Mouse (Mus musculus): ENCODE measurements around the gene Ttc28. TPM values are rescaled to one million over a fixed set of nuclear protein-coding genes. Genes with fewer than 3 reads are reported as not detected.

Gene Ttc28
- polyA plus RNA-seq, 1 experiment, result 3.4 TPM

DNA sequence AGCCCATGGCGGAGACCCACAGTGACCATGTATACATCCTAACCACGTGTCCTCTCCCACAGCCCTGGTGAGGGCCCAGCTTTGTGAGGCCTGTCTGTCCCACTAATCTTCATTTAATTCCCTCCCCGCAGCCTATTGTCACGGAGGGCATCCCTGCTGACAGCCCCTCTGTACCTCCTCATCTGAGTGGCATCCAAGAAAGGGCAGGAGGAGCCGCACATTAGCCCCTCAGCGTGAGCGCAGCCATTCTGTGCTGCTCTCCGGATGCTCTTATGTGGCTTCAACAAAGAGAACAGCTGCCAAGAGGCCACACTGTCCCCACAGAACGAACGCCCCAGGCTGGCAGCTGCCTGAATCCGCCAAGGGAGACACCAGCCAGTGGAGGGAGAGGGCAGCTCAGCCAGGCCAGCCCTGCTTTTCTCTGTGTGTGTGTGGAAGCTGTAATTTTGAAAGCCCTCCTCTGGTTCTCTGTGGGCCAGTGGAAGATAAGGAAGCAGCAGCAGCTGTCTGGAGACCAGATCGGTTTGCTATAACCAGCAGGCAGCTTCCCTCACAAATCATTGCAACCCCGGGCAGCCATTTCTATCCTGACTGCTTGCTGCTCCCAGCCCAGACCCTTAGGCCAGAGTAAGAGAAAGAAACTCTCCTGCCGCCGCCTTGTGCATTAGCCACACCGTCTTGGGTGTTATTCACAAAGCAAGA lies 341.2 kb downstream of the Ttc28 start:
- no peaks in the 10 kb centered on the region for H3K27me3 ChIP-seq (ENCODE audit: control insufficient read depth, insufficient read depth, insufficient read length)
- TF ChIP-seq MYOG (IDR thresholded peaks at IDR 0.05; ENCODE audit: control insufficient read depth, extremely low read depth, insufficient read length), result no peak
- H3K36me3 ChIP-seq (ENCODE audit: control insufficient read depth, insufficient read depth), result no peaks in the 10 kb centered on the region
- no peak overlapping the region for H3K4me3 ChIP-seq (ENCODE audit: insufficient read depth, poor library complexity, severe bottlenecking)
- H3ac ChIP-seq (ENCODE audit: control insufficient read depth, insufficient read length, low read depth), result no peak overlapping the region
- no peaks in the 10 kb centered on the region for H3K79me2 ChIP-seq (ENCODE audit: control insufficient read depth, insufficient read depth)
- no peaks in the 10 kb centered on the region for H3K79me3 ChIP-seq (ENCODE audit: low read depth)

DNA sequence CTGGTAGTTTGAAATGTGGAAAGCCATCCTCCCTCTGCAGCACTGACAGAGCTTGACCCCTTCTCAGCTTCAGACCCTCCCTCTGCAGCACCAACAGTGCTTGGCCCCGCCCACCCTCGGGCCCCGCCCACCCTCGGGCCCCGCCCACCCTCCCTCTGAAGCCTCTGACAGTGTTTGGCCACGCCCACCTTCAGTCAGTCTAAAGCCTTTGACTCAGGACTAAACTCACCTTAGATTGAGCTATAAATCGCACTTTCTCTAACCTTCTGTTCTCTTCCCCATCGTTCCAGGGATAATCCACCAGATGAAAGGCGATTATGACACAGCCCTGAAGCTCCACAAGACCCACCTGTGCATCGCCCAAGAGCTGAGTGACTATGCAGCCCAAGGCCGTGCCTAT lies 343.2 kb downstream of the Ttc28 start:
- TF ChIP-seq USF1 (IDR thresholded peaks at IDR 0.05; ENCODE audit: low read depth) (no peak), MYOD1 (IDR thresholded peaks at IDR 0.05; ENCODE audit: control insufficient read depth, insufficient read length, low read depth) (no peak), CEBPB (IDR thresholded peaks at IDR 0.05; ENCODE audit: low read depth) (no peak), MAX (IDR thresholded peaks at IDR 0.05) (no peak), MYOG (IDR thresholded peaks at IDR 0.05; ENCODE audit: control insufficient read depth, extremely low read depth, insufficient read length) (no peak), CTCF (IDR thresholded peaks at IDR 0.05; ENCODE audit: control insufficient read depth, insufficient read depth, insufficient read length) (no peak), FOSL1 (IDR thresholded peaks at IDR 0.05; ENCODE audit: insufficient read depth, low read length, poor library complexity, severe bottlenecking) (no peak)
- H3K79me2 ChIP-seq (ENCODE audit: control insufficient read depth, insufficient read depth), result no peaks in the 10 kb centered on the region
- H3ac ChIP-seq (ENCODE audit: control insufficient read depth, insufficient read length, low read depth), result no peak overlapping the region
- no peak overlapping the region for H3K4me3 ChIP-seq (ENCODE audit: insufficient read depth, poor library complexity, severe bottlenecking)
- H3K79me3 ChIP-seq (ENCODE audit: low read depth), result no peaks in the 10 kb centered on the region
- no peaks in the 10 kb centered on the region for H3K27me3 ChIP-seq (ENCODE audit: control insufficient read depth, insufficient read depth, insufficient read length)
- no peaks in the 10 kb centered on the region for H3K36me3 ChIP-seq (ENCODE audit: control insufficient read depth, insufficient read depth)

DNA sequence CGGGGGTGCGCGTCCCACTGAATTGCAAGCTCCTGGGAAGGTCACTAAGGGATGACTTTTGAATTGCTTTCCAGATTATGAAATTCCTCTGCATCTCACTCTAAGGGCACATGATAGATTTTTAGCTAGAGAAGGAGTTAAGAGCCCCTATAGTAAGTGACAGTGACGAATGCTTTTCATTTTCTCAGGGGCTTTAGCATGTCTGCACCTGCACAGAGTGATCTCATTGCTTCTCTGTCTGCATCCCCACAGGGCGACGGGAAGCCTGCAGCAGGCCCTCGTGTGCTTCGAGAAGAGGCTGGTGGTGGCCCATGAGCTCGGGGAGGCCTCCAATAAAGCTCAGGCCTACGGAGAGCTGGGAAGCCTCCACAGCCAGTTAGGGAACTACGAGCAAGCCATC lies 345.7 kb downstream of the Ttc28 start:
- H3K4me3 ChIP-seq (ENCODE audit: insufficient read depth, poor library complexity, severe bottlenecking), result no peak overlapping the region
- H3ac ChIP-seq (ENCODE audit: control insufficient read depth, insufficient read length, low read depth), result no peak overlapping the region
- H3K36me3 ChIP-seq (ENCODE audit: control insufficient read depth, insufficient read depth), result no peaks in the 10 kb centered on the region
- H3K27me3 ChIP-seq (ENCODE audit: control insufficient read depth, insufficient read depth, insufficient read length), result no peaks in the 10 kb centered on the region
- H3K79me3 ChIP-seq (ENCODE audit: low read depth), result no peaks in the 10 kb centered on the region
- no peaks in the 10 kb centered on the region for H3K79me2 ChIP-seq (ENCODE audit: control insufficient read depth, insufficient read depth)
- TF ChIP-seq CTCF (IDR thresholded peaks at IDR 0.05; ENCODE audit: control insufficient read depth, insufficient read depth, insufficient read length), result no peak
- TF ChIP-seq MYOG (IDR thresholded peaks at IDR 0.05; ENCODE audit: control insufficient read depth, extremely low read depth, insufficient read length), result no peak
- TF ChIP-seq USF1 (IDR thresholded peaks at IDR 0.05; ENCODE audit: low read depth), result no peak
- no peak for TF ChIP-seq CEBPB (IDR thresholded peaks at IDR 0.05; ENCODE audit: low read depth)
- no peak for TF ChIP-seq FOSL1 (IDR thresholded peaks at IDR 0.05; ENCODE audit: insufficient read depth, low read length, poor library complexity, severe bottlenecking)
- no peak for TF ChIP-seq MYOD1 (IDR thresholded peaks at IDR 0.05; ENCODE audit: control insufficient read depth, insufficient read length, low read depth)
- no peak for TF ChIP-seq MAX (IDR thresholded peaks at IDR 0.05)

DNA sequence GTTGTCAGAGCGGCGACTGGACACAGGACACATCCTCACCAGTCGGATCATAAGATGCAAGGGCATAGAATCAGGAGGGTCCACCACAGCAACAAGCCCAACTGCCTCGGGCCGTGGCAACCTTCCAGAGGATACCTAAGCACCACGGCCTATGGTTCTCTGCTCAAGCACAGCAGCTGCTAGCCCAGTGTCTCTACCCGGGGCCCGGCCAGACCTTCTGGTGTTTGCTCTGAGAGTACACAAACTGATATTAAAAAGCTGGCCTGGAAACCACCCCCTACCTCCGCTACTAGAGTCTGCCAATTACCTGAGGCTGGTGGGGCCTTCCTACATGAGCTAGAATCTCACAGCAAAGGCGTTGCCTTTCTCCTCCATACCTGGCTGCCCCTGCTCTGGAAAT lies 346.9 kb downstream of the Ttc28 start:
- no peak for TF ChIP-seq USF1 (IDR thresholded peaks at IDR 0.05; ENCODE audit: low read depth)
- TF ChIP-seq MYOG (IDR thresholded peaks at IDR 0.05; ENCODE audit: control insufficient read depth, extremely low read depth, insufficient read length), result no peak
- no peak for TF ChIP-seq MYOD1 (IDR thresholded peaks at IDR 0.05; ENCODE audit: control insufficient read depth, insufficient read length, low read depth)
- no peak for TF ChIP-seq MAX (IDR thresholded peaks at IDR 0.05)
- TF ChIP-seq FOSL1 (IDR thresholded peaks at IDR 0.05; ENCODE audit: insufficient read depth, low read length, poor library complexity, severe bottlenecking), result no peak
- TF ChIP-seq CTCF (IDR thresholded peaks at IDR 0.05; ENCODE audit: control insufficient read depth, insufficient read depth, insufficient read length), result no peak
- TF ChIP-seq CEBPB (IDR thresholded peaks at IDR 0.05; ENCODE audit: low read depth), result no peak
- Histone ChIP-seq H3K79me3 (ENCODE audit: low read depth) (no peaks in the 10 kb centered on the region), H3K79me2 (ENCODE audit: control insufficient read depth, insufficient read depth) (no peaks in the 10 kb centered on the region), H3ac (ENCODE audit: control insufficient read depth, insufficient read length, low read depth) (no peak overlapping the region), H3K4me3 (ENCODE audit: insufficient read depth, poor library complexity, severe bottlenecking) (no peak overlapping the region), H3K36me3 (ENCODE audit: control insufficient read depth, insufficient read depth) (no peaks in the 10 kb centered on the region), H3K27me3 (ENCODE audit: control insufficient read depth, insufficient read depth, insufficient read length) (no peaks in the 10 kb centered on the region)

DNA sequence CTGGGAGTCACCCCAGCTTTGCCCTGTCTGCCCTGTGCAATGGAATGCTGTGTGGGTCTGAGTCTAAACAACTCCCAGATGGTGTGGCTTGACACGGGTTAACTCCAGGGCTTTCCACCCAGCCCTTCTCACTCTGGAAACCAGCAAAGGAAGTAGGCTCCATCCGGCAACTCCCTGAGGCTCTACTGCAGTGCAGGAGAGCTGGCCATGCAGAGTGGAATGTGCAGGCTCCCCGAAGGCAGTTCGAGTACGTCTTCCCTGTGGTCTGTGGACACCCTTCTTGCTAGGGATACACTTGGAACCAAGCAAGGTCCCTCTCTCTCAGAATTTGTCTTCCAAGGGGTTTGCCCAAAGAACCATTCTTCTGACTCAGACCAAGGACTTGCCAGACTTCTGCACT lies 348.2 kb downstream of the Ttc28 start:
- H3K79me2 ChIP-seq (ENCODE audit: control insufficient read depth, insufficient read depth), result no peaks in the 10 kb centered on the region
- H3K36me3 ChIP-seq (ENCODE audit: control insufficient read depth, insufficient read depth), result no peaks in the 10 kb centered on the region
- no peaks in the 10 kb centered on the region for H3K27me3 ChIP-seq (ENCODE audit: control insufficient read depth, insufficient read depth, insufficient read length)
- H3ac ChIP-seq (ENCODE audit: control insufficient read depth, insufficient read length, low read depth), result no peak overlapping the region
- TF ChIP-seq MYOD1 (IDR thresholded peaks at IDR 0.05; ENCODE audit: control insufficient read depth, insufficient read length, low read depth) (no peak), CEBPB (IDR thresholded peaks at IDR 0.05; ENCODE audit: low read depth) (no peak), USF1 (IDR thresholded peaks at IDR 0.05; ENCODE audit: low read depth) (no peak), CTCF (IDR thresholded peaks at IDR 0.05; ENCODE audit: control insufficient read depth, insufficient read depth, insufficient read length) (no peak), MYOG (IDR thresholded peaks at IDR 0.05; ENCODE audit: control insufficient read depth, extremely low read depth, insufficient read length) (no peak), MAX (IDR thresholded peaks at IDR 0.05) (no peak), FOSL1 (IDR thresholded peaks at IDR 0.05; ENCODE audit: insufficient read depth, low read length, poor library complexity, severe bottlenecking) (no peak)
- no peak overlapping the region for H3K4me3 ChIP-seq (ENCODE audit: insufficient read depth, poor library complexity, severe bottlenecking)
- H3K79me3 ChIP-seq (ENCODE audit: low read depth), result no peaks in the 10 kb centered on the region
